Mouse (Mus musculus): Measurements from ENCODE around the gene BC107364.

GRCm38 (mm10) chr3:96417850-96418815 is 34.0 kb downstream of the BC107364 start:
- TF ChIP-seq CTCF (IDR thresholded peaks at IDR 0.05; ENCODE audit: borderline replicate concordance, extremely low read depth, insufficient read depth, insufficient read length) (no peak), POLR2A (IDR thresholded peaks at IDR 0.05; ENCODE audit: borderline replicate concordance, extremely low read depth, insufficient read depth, insufficient read length, poor library complexity, severe bottlenecking) (no peak)
